Mouse (Mus musculus) heart, embryonic 12.5 days (tissue): ENCODE measurements around the gene Fam184b. TPM values are rescaled to one million over a fixed set of nuclear protein-coding genes. Genes with fewer than 3 reads are reported as not detected.

Experiments
- ATAC-seq: fragments of 200-750 bp; cut with Nextera tagmentation; 2 replicates; pipeline ENCODE4 v1.8.0; 2017; ENCODE audit warnings: moderate TSS enrichment, moderate library complexity; ENCODE audit not compliant: insufficient number of reproducible peaks, low FRiP score
- H3K27ac ChIP-seq: fragments of 300-500 bp; sonication (generic); 2 replicates; pipeline ENCODE4 v1.5.1; 2016; ENCODE audit warnings: mild to moderate bottlenecking, moderate library complexity; ENCODE audit not compliant: poor library complexity, severe bottlenecking
- H3K27me3 ChIP-seq: fragments of 300-500 bp; sonication (generic); replicated peaks from 2 replicates; pipeline ENCODE4 v1.6.1; 2016; ENCODE audit warnings: mild to moderate bottlenecking, moderate library complexity
- H3K36me3 ChIP-seq: fragments of 300-500 bp; sonication (generic); 2 replicates; pipeline ENCODE4 v1.6.1; 2016; ENCODE audit warnings: mild to moderate bottlenecking, moderate library complexity
- H3K4me1 ChIP-seq: fragments of 300-500 bp; sonication (generic); replicated peaks from 2 replicates; pipeline ENCODE4 v1.6.1; 2016; ENCODE audit warnings: mild to moderate bottlenecking
- H3K4me2 ChIP-seq: fragments of 300-500 bp; sonication (generic); 2 replicates; pipeline ENCODE4 v1.6.1; 2016; ENCODE audit warnings: mild to moderate bottlenecking, moderate library complexity
- H3K4me3 ChIP-seq: fragments of 300-500 bp; sonication (generic); 2 replicates; pipeline ENCODE4 v1.5.1; 2016; ENCODE audit warnings: mild to moderate bottlenecking
- H3K9ac ChIP-seq: fragments of 300-500 bp; sonication (generic); 2 replicates; pipeline ENCODE4 v1.6.1; 2016; ENCODE audit warnings: mild to moderate bottlenecking, moderate library complexity
- H3K9me3 ChIP-seq: fragments of 300-500 bp; sonication (generic); replicated peaks from 2 replicates; pipeline ENCODE4 v1.6.1; 2016; ENCODE audit warnings: mild to moderate bottlenecking, moderate library complexity
- WGBS: fragments of 180-500 bp; shearing (Covaris S2); methylation state at CpG from one replicate; pipeline ENCODE4 v1.1.7; 2016; 5-methylcytosine and 5-hydroxymethylcytosine counted together
- polyA plus RNA-seq: library from polyadenylated mRNA; unstranded; fragments of >200 nt; fragmentation: Nextera tagmentation; extraction: Ambion mirVana; gene quantifications from 2 replicates; pipeline ENCODE4 v1.2.1, GENCODE M21; 2016

The Fam184b gene
- 0.23 and 0.28 TPM in 2 replicates for polyA plus RNA-seq

- no peak within 1 kb of the TSS for H3K27ac ChIP-seq
- peak within 1 kb of the TSS; percentile 77 for H3K4me3 ChIP-seq
- H3K4me2 ChIP-seq: peak within 1 kb of the TSS; percentile 99
- peak; percentile 53 for ATAC-seq
- no peaks in the 10 kb centered on the region for H3K36me3 ChIP-seq
- no peaks in the 10 kb centered on the region for H3K9me3 ChIP-seq
- H3K4me1 ChIP-seq: peaks cover 6% of the 10 kb centered on the region
- H3K9ac ChIP-seq: peak within 1 kb of the TSS; percentile 68
- under 1% methylated on average over 48 of the region's 48 CpGs for WGBS
- peaks cover 23% of the 10 kb centered on the region for H3K27me3 ChIP-seq
Measured at GRCm38 (mm10) chr5:45638806-45639714, at the start of gene Fam184b. Gene Fam184b (minus strand): TSS chr5:45639614.

GRCm38 (mm10) chr5:45689152-45689551 is 49.7 kb upstream of the Fam184b start:
- no peak for ATAC-seq
- Histone ChIP-seq H3K9me3 (no peaks in the 10 kb centered on the region), H3K9ac (no peak overlapping the region)

GRCm38 (mm10) chr5:45686223-45686622 is 46.8 kb upstream of the Fam184b start:
- no peaks in the 10 kb centered on the region for H3K9me3 ChIP-seq
- WGBS: 97% methylated on average over 3 of the region's 3 CpGs
- peaks cover 19% of the 10 kb centered on the region for H3K36me3 ChIP-seq

More at GRCm38 (mm10) chr5:45689152-45689551, 49.7 kb upstream of the Fam184b start:
- WGBS: 86% methylated on average over 4 of the region's 4 CpGs
- Histone ChIP-seq H3K27ac (no peak overlapping the region), H3K27me3 (no peaks in the 10 kb centered on the region), H3K4me3 (no peak overlapping the region), H3K4me1 (no peaks in the 10 kb centered on the region), H3K36me3 (peaks cover 15% of the 10 kb centered on the region), H3K4me2 (no peak overlapping the region)

GRCm38 (mm10) chr5:45685243-45685642 is 45.8 kb upstream of the Fam184b start:
- Histone ChIP-seq H3K9me3 (no peaks in the 10 kb centered on the region), H3K4me3 (no peak overlapping the region), H3K27me3 (no peaks in the 10 kb centered on the region), H3K4me1 (no peaks in the 10 kb centered on the region), H3K36me3 (peaks cover 19% of the 10 kb centered on the region), H3K9ac (no peak overlapping the region), H3K4me2 (no peak overlapping the region), H3K27ac (no peak overlapping the region)
- 91% methylated on average over 2 of the region's 2 CpGs for WGBS
- ATAC-seq: no peak

More at GRCm38 (mm10) chr5:45686223-45686622, 46.8 kb upstream of the Fam184b start:
- H3K4me3 ChIP-seq: no peak overlapping the region
- ATAC-seq: no peak
- no peak overlapping the region for H3K9ac ChIP-seq
- H3K27ac ChIP-seq: no peak overlapping the region
- H3K4me2 ChIP-seq: no peak overlapping the region
- H3K4me1 ChIP-seq: no peaks in the 10 kb centered on the region
- no peaks in the 10 kb centered on the region for H3K27me3 ChIP-seq

- Histone ChIP-seq H3K27me3 (no peaks in the 10 kb centered on the region), H3K36me3 (peaks cover 20% of the 10 kb centered on the region), H3K9me3 (no peaks in the 10 kb centered on the region), H3K4me2 (no peak overlapping the region), H3K4me3 (no peak overlapping the region), H3K9ac (no peak overlapping the region), H3K4me1 (no peaks in the 10 kb centered on the region), H3K27ac (no peak overlapping the region)
- no peak for ATAC-seq
- 91% methylated on average over 1 of the region's 1 CpGs for WGBS
Measured at GRCm38 (mm10) chr5:45683388-45683787, 44.0 kb upstream of the Fam184b start.

GRCm38 (mm10) chr5:45679955-45680354 is 40.5 kb upstream of the Fam184b start:
- Histone ChIP-seq H3K4me1 (no peaks in the 10 kb centered on the region), H3K27ac (no peak overlapping the region), H3K9ac (no peak overlapping the region), H3K9me3 (no peaks in the 10 kb centered on the region), H3K4me2 (no peak overlapping the region), H3K27me3 (no peaks in the 10 kb centered on the region), H3K36me3 (peaks cover 28% of the 10 kb centered on the region), H3K4me3 (no peak overlapping the region)
- no peak for ATAC-seq

GRCm38 (mm10) chr5:45677639-45678038 is 38.2 kb upstream of the Fam184b start:
- Histone ChIP-seq H3K4me1 (no peaks in the 10 kb centered on the region), H3K4me3 (no peak overlapping the region), H3K27ac (no peak overlapping the region), H3K36me3 (peaks cover 15% of the 10 kb centered on the region), H3K4me2 (no peak overlapping the region), H3K9ac (no peak overlapping the region), H3K27me3 (no peaks in the 10 kb centered on the region), H3K9me3 (no peaks in the 10 kb centered on the region)
- no peak for ATAC-seq
- WGBS: 76% methylated on average over 4 of the region's 4 CpGs

- Histone ChIP-seq H3K4me2 (no peak overlapping the region), H3K9ac (no peak overlapping the region), H3K4me3 (no peak overlapping the region), H3K9me3 (no peaks in the 10 kb centered on the region), H3K36me3 (peaks cover 18% of the 10 kb centered on the region), H3K27ac (no peak overlapping the region), H3K27me3 (no peaks in the 10 kb centered on the region), H3K4me1 (peaks cover 2% of the 10 kb centered on the region; the same call in 1 of the 2 replicates)
- no peak for ATAC-seq
- 85% methylated on average over 1 of the region's 1 CpGs for WGBS
Measured at GRCm38 (mm10) chr5:45675032-45675431, 35.6 kb upstream of the Fam184b start.

GRCm38 (mm10) chr5:45670894-45671494 is 31.6 kb upstream of the Fam184b start:
- Histone ChIP-seq H3K9me3 (no peaks in the 10 kb centered on the region), H3K9ac (no peak overlapping the region), H3K27ac (no peak overlapping the region), H3K36me3 (peaks cover 5% of the 10 kb centered on the region; the same call in 1 of the 2 replicates), H3K4me2 (peak overlapping the region; percentile 52), H3K27me3 (no peaks in the 10 kb centered on the region), H3K4me3 (peak overlapping the region; percentile 31; the same call in 1 of the 2 replicates), H3K4me1 (peaks cover 6% of the 10 kb centered on the region)
- ATAC-seq: no peak
- WGBS: 61% methylated on average over 5 of the region's 5 CpGs

GRCm38 (mm10) chr5:45670280-45670670 is 30.9 kb upstream of the Fam184b start:
- H3K9me3 ChIP-seq: no peaks in the 10 kb centered on the region
- H3K4me3 ChIP-seq: peak overlapping the region; percentile 98
- under 1% methylated on average over 13 of the region's 13 CpGs for WGBS
- H3K4me2 ChIP-seq: peak overlapping the region; percentile 96
- peak overlapping the region; percentile 85 for H3K27ac ChIP-seq
- ATAC-seq: no peak
- H3K36me3 ChIP-seq: 0 out of 2 replicates have a peak, but pooled peaks cover 2% of the 10 kb centered on the region
- H3K27me3 ChIP-seq: no peaks in the 10 kb centered on the region
- H3K9ac ChIP-seq: peak overlapping the region; percentile 90
- peaks cover 6% of the 10 kb centered on the region for H3K4me1 ChIP-seq

GRCm38 (mm10) chr5:45669598-45670279 is 30.3 kb upstream of the Fam184b start, which contains the start of gene Ncapg:
Gene Ncapg (plus strand): TSS chr5:45669919.
- Histone ChIP-seq H3K9me3 (no peaks in the 10 kb centered on the region), H3K27me3 (no peaks in the 10 kb centered on the region), H3K4me1 (peaks cover 6% of the 10 kb centered on the region), H3K27ac (peak within 1 kb of the TSS; percentile 85), H3K9ac (peak within 1 kb of the TSS; percentile 90), H3K4me2 (peak within 1 kb of the TSS; percentile 96), H3K4me3 (peak within 1 kb of the TSS; percentile 98), H3K36me3 (0 out of 2 replicates have a peak, but pooled peaks cover 2% of the 10 kb centered on the region)
- peak; percentile 100 for ATAC-seq
- WGBS: under 1% methylated on average over 66 of the region's 66 CpGs
